Mouse (Mus musculus): ENCODE measurements at regions not wholly inside any gene's neighbourhood (a gene's known extent, or its start where the extent isn't known, plus 50 kb on each side); places are given as distances from the start of the nearest gene placed in this dataset.

DNA sequence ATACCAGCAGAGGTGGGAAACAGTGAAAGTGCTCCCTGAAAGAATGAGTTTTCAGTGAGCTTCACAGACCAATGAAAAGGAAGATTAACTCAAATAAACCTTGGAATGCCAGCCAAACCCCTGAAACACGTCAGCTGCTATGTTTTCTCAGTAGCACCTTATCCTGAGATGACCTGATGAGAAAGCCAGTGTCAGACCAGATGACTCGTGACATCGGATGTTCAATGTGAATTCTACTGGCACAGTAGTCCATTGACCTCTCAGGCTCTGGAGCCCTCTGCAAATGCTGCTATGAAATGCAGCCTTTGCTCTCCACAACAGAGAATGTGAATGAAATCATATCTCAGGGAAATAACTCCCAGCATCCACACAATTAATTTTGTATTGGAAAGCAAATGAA, 358.6 kb upstream of the Nr3c2 start:
- TF ChIP-seq CTCF (conservative IDR thresholded peaks at IDR 0.05; ENCODE audit: insufficient read depth, insufficient read length, low read depth, low read length) (no peak), POLR2A (IDR thresholded peaks at IDR 0.05; ENCODE audit: low read depth, low read length) (no peak)
